Mouse (Mus musculus): ENCODE measurements around the gene Lcorl. TPM values are rescaled to one million over a fixed set of nuclear protein-coding genes. Genes with fewer than 3 reads are reported as not detected.
A peak's percentile ranks its signal among the peaks of the same experiment; 100 is the strongest.

Gene Lcorl
- polyA plus RNA-seq, 1 experiment from 2014 or later: 17.8 TPM

GRCm38 (mm10) chr5:45686223-45686622 is 171.2 kb downstream of the Lcorl start:
- 90% methylated on average over 3 of the region's 3 CpGs for WGBS (ENCODE audit: insufficient replicate concordance)
- Histone ChIP-seq H3K36me3 (ENCODE audit: control insufficient read depth, insufficient read depth, low read length) (peaks cover 6% of the 10 kb centered on the region; the same call in 1 of the 2 replicates), H3K9me3 (replicated peaks; ENCODE audit: control insufficient read depth, low read length) (no peaks in the 10 kb centered on the region), H3K4me3 (ENCODE audit: low read depth, low read length) (no peak overlapping the region), H3K27ac (ENCODE audit: low read depth, low read length) (no peak overlapping the region), H3K9ac (ENCODE audit: low read depth, low read length) (no peak overlapping the region), H3K4me2 (no peak overlapping the region), H3K27me3 (ENCODE audit: control insufficient read depth, insufficient read depth, low read length) (no peaks in the 10 kb centered on the region), H3K4me1 (ENCODE audit: control insufficient read depth, insufficient read depth, low read length) (no peaks in the 10 kb centered on the region)
- no peak for ATAC-seq (replicated peaks; ENCODE audit: insufficient number of reproducible peaks, low FRiP score, low TSS enrichment)

DNA sequence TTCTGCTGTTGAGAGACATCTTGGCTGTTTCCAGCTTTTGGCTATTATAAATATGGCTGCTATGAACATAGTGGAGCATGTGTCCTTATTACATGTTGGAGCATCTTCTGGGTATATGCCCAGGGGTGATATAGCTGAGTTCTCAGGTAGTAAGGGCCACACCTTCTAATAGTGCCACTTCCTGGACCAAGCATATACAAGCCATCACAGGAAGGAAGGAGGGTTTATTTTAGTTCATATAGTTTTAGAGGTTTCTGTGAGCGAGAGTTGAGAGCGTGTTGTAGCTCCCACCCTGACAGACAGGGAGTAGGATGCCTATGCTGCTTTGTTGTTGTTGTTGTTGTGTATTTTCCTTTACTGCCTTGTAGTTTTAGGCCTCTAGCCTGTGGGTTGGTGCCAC is 172.2 kb downstream of the Lcorl start:
- WGBS (ENCODE audit: insufficient replicate concordance): 89% methylated on average over 2 of the region's 2 CpGs
- Histone ChIP-seq H3K4me2 (no peak overlapping the region), H3K9ac (ENCODE audit: low read depth, low read length) (no peak overlapping the region), H3K27ac (ENCODE audit: low read depth, low read length) (no peak overlapping the region), H3K4me1 (ENCODE audit: control insufficient read depth, insufficient read depth, low read length) (no peaks in the 10 kb centered on the region), H3K27me3 (ENCODE audit: control insufficient read depth, insufficient read depth, low read length) (no peaks in the 10 kb centered on the region), H3K9me3 (replicated peaks; ENCODE audit: control insufficient read depth, low read length) (no peaks in the 10 kb centered on the region), H3K4me3 (ENCODE audit: low read depth, low read length) (no peak overlapping the region), H3K36me3 (ENCODE audit: control insufficient read depth, insufficient read depth, low read length) (peaks cover 10% of the 10 kb centered on the region; the same call in 1 of the 2 replicates)
- ATAC-seq (replicated peaks; ENCODE audit: insufficient number of reproducible peaks, low FRiP score, low TSS enrichment): no peak

DNA sequence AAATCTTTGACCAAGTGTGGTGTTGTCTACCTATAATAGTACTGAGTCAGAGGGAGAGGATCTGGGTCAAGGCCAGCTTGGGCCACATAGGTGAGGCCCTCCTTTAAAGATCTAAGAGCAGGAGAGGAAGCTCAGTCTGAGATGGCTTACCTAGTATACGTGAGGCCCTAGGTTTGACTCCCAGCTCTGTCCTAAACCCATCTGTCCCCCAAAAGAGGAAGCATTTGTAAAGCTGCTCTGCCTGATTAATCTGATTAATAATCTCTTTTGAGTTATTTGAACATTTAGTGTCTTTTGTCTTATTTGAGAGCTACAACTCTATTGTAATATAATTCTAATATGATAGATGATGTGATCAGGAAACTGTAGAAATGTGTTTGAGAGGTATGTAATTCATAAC is 174.0 kb downstream of the Lcorl start:
- 93% methylated on average over 1 of the region's 1 CpGs for WGBS (ENCODE audit: insufficient replicate concordance)
- no peaks in the 10 kb centered on the region for H3K9me3 ChIP-seq (replicated peaks; ENCODE audit: control insufficient read depth, low read length)

GRCm38 (mm10) chr5:45679955-45680354 is 177.5 kb downstream of the Lcorl start:
- no peaks in the 10 kb centered on the region for H3K9me3 ChIP-seq (replicated peaks; ENCODE audit: control insufficient read depth, low read length)
- H3K27me3 ChIP-seq (ENCODE audit: control insufficient read depth, insufficient read depth, low read length): no peaks in the 10 kb centered on the region
- H3K36me3 ChIP-seq (ENCODE audit: control insufficient read depth, insufficient read depth, low read length): peaks cover 6% of the 10 kb centered on the region; the same call in 1 of the 2 replicates
- no peak overlapping the region for H3K9ac ChIP-seq (ENCODE audit: low read depth, low read length)
- no peaks in the 10 kb centered on the region for H3K4me1 ChIP-seq (ENCODE audit: control insufficient read depth, insufficient read depth, low read length)
- no peak overlapping the region for H3K27ac ChIP-seq (ENCODE audit: low read depth, low read length)
- H3K4me2 ChIP-seq: no peak overlapping the region
- no peak overlapping the region for H3K4me3 ChIP-seq (ENCODE audit: low read depth, low read length)
- no peak for ATAC-seq (replicated peaks; ENCODE audit: insufficient number of reproducible peaks, low FRiP score, low TSS enrichment)

More for the DNA sequence above, 174.0 kb downstream of the Lcorl start:
- no peak overlapping the region for H3K4me2 ChIP-seq
- no peak for ATAC-seq (replicated peaks; ENCODE audit: insufficient number of reproducible peaks, low FRiP score, low TSS enrichment)
- H3K4me1 ChIP-seq (ENCODE audit: control insufficient read depth, insufficient read depth, low read length): no peaks in the 10 kb centered on the region
- no peak overlapping the region for H3K9ac ChIP-seq (ENCODE audit: low read depth, low read length)
- H3K27ac ChIP-seq (ENCODE audit: low read depth, low read length): no peak overlapping the region
- H3K36me3 ChIP-seq (ENCODE audit: control insufficient read depth, insufficient read depth, low read length): peaks cover 4% of the 10 kb centered on the region; the same call in 1 of the 2 replicates
- H3K4me3 ChIP-seq (ENCODE audit: low read depth, low read length): no peak overlapping the region
- no peaks in the 10 kb centered on the region for H3K27me3 ChIP-seq (ENCODE audit: control insufficient read depth, insufficient read depth, low read length)

DNA sequence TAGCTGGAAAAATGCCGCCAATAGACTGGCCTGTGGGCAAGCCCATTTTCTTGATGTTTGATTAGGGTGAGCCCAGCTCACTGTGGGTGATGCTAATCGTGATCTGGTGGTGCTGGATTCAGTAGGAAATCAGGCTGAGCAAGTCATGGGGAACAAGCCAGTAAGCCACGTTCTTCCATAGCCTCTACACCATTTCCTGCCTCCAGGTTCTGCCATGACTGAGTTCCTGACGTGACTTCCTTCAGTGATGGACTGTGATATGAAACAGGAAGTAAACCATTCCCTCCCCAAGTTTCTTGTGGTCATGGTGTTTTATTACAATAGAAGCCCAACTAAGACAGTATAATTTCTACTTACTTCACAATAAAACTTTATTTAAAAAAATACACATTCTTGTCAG is 179.8 kb downstream of the Lcorl start:
- no peaks in the 10 kb centered on the region for H3K4me1 ChIP-seq (ENCODE audit: control insufficient read depth, insufficient read depth, low read length)
- no peak overlapping the region for H3K4me3 ChIP-seq (ENCODE audit: low read depth, low read length)
- no peaks in the 10 kb centered on the region for H3K27me3 ChIP-seq (ENCODE audit: control insufficient read depth, insufficient read depth, low read length)
- H3K9me3 ChIP-seq (replicated peaks; ENCODE audit: control insufficient read depth, low read length): no peaks in the 10 kb centered on the region
- H3K4me2 ChIP-seq: no peak overlapping the region
- H3K9ac ChIP-seq (ENCODE audit: low read depth, low read length): no peak overlapping the region
- H3K36me3 ChIP-seq (ENCODE audit: control insufficient read depth, insufficient read depth, low read length): peaks cover 6% of the 10 kb centered on the region; the same call in 1 of the 2 replicates
- H3K27ac ChIP-seq (ENCODE audit: low read depth, low read length): no peak overlapping the region
- no peak for ATAC-seq (replicated peaks; ENCODE audit: insufficient number of reproducible peaks, low FRiP score, low TSS enrichment)
- WGBS (ENCODE audit: insufficient replicate concordance): 69% methylated on average over 4 of the region's 4 CpGs

DNA sequence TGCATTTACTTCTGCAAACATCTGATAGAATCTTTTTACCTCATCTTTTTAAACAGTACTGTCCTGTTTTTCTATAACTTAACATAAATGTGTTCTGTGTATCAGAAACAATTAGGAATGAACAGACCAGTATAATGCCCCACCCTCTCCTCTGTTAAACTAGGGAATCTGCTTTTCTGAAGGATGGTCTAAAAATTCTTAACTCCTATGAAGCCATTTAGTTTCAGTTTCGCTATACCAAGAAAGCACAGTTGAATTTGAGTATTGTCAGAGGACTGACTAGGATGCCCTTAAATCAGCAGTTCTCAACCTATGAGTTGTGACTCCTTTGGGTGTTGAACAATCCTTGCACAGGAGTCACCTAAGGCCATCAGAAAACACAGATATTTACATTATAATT is 182.4 kb downstream of the Lcorl start:
- no peaks in the 10 kb centered on the region for H3K4me1 ChIP-seq (ENCODE audit: control insufficient read depth, insufficient read depth, low read length)
- no peak overlapping the region for H3K9ac ChIP-seq (ENCODE audit: low read depth, low read length)
- no peak overlapping the region for H3K4me3 ChIP-seq (ENCODE audit: low read depth, low read length)
- H3K4me2 ChIP-seq: no peak overlapping the region
- 85% methylated on average over 1 of the region's 1 CpGs for WGBS (ENCODE audit: insufficient replicate concordance)
- no peak overlapping the region for H3K27ac ChIP-seq (ENCODE audit: low read depth, low read length)
- ATAC-seq (replicated peaks; ENCODE audit: insufficient number of reproducible peaks, low FRiP score, low TSS enrichment): no peak
- peaks cover 2% of the 10 kb centered on the region; the same call in 1 of the 2 replicates for H3K36me3 ChIP-seq (ENCODE audit: control insufficient read depth, insufficient read depth, low read length)
- H3K9me3 ChIP-seq (replicated peaks; ENCODE audit: control insufficient read depth, low read length): no peaks in the 10 kb centered on the region
- H3K27me3 ChIP-seq (ENCODE audit: control insufficient read depth, insufficient read depth, low read length): no peaks in the 10 kb centered on the region

- Histone ChIP-seq H3K4me3 (ENCODE audit: low read depth, low read length) (peak overlapping the region; percentile 69), H3K9ac (ENCODE audit: low read depth, low read length) (no peak overlapping the region), H3K9me3 (replicated peaks; ENCODE audit: control insufficient read depth, low read length) (no peaks in the 10 kb centered on the region), H3K27ac (ENCODE audit: low read depth, low read length) (no peak overlapping the region), H3K36me3 (ENCODE audit: control insufficient read depth, insufficient read depth, low read length) (no peaks in the 10 kb centered on the region; the same call in 1 of the 2 replicates), H3K4me1 (ENCODE audit: control insufficient read depth, insufficient read depth, low read length) (peaks cover 3% of the 10 kb centered on the region; the same call in 1 of the 2 replicates), H3K27me3 (ENCODE audit: control insufficient read depth, insufficient read depth, low read length) (no peaks in the 10 kb centered on the region), H3K4me2 (peak overlapping the region; percentile 82)
- WGBS (ENCODE audit: insufficient replicate concordance): 66% methylated on average over 5 of the region's 5 CpGs
- no peak for ATAC-seq (replicated peaks; ENCODE audit: insufficient number of reproducible peaks, low FRiP score, low TSS enrichment)
These were observed 186.4 kb downstream of the Lcorl start for GRCm38 (mm10) chr5:45670894-45671494.

DNA sequence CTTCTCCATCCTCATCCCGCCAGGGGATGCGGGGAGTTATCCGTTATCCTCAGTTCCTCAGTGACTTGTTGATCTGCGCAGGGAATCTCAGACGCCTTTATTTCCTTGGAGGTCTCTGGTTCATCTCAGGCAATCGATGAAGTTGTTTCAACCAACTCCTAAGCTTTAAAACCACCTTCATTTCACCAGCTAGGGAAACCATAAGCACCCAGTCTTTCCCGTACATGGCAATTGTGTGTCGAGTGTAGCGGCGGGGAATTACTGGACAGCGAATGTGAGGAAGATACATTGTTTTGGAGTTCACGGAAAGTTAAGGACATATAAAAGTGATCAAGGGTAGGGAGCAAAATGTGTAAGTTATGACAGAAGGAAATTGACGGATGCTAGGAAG is 187.1 kb downstream of the Lcorl start:
- H3K4me2 ChIP-seq: peak overlapping the region; percentile 82
- H3K4me3 ChIP-seq (ENCODE audit: low read depth, low read length): peak overlapping the region; percentile 69
- peaks cover 3% of the 10 kb centered on the region; the same call in 1 of the 2 replicates for H3K4me1 ChIP-seq (ENCODE audit: control insufficient read depth, insufficient read depth, low read length)
- no peaks in the 10 kb centered on the region for H3K27me3 ChIP-seq (ENCODE audit: control insufficient read depth, insufficient read depth, low read length)
- no peaks in the 10 kb centered on the region; the same call in 1 of the 2 replicates for H3K36me3 ChIP-seq (ENCODE audit: control insufficient read depth, insufficient read depth, low read length)
- peak overlapping the region; percentile 91 for H3K9ac ChIP-seq (ENCODE audit: low read depth, low read length)
- under 1% methylated on average over 13 of the region's 13 CpGs for WGBS (ENCODE audit: insufficient replicate concordance)
- no peaks in the 10 kb centered on the region for H3K9me3 ChIP-seq (replicated peaks; ENCODE audit: control insufficient read depth, low read length)
- peak overlapping the region; percentile 85 for H3K27ac ChIP-seq (ENCODE audit: low read depth, low read length)
- no peak for ATAC-seq (replicated peaks; ENCODE audit: insufficient number of reproducible peaks, low FRiP score, low TSS enrichment)

Measured in heart, embryonic 11.5 days (tissue).